Comparison of ENCODE assay signal across 22 mouse cellular contexts in genomic region chr1:165247788-165248187, GRCm38 (mm10). TPM values are rescaled to one million over a fixed set of nuclear protein-coding genes. Genes with fewer than 3 reads are reported as not detected.
"Had no signal": no experiment of that assay in that cellular context is flagged by ENCODE, and none has a peak within 500 bp of the region (broad histone marks: within the 10 kb centered on the region; RNA-seq: fewer than 3 reads in every experiment).

No protein-coding gene starts in this region.

- ATAC-seq: forebrain, embryonic 13.5 days; forebrain, embryonic 14.5 days; forebrain, embryonic 15.5 days; forebrain, embryonic 16.5 days; forebrain, postnatal 0 days had no signal

- H3K9me3 ChIP-seq: embryonic facial prominence, embryonic 10.5 days; embryonic facial prominence, embryonic 12.5 days; embryonic facial prominence, embryonic 13.5 days; embryonic facial prominence, embryonic 15.5 days; forebrain, embryonic 10.5 days; forebrain, embryonic 12.5 days; forebrain, embryonic 13.5 days; forebrain, embryonic 15.5 days; heart, embryonic 10.5 days had no signal

- H3K4me1 ChIP-seq: embryonic facial prominence, embryonic 12.5 days; embryonic facial prominence, embryonic 13.5 days; forebrain, embryonic 10.5 days; forebrain, embryonic 12.5 days; forebrain, embryonic 13.5 days; forebrain, embryonic 15.5 days; heart, embryonic 10.5 days had no signal

- H3K27me3 ChIP-seq: embryonic facial prominence, embryonic 12.5 days; embryonic facial prominence, embryonic 13.5 days; embryonic facial prominence, embryonic 15.5 days; forebrain, embryonic 12.5 days; forebrain, embryonic 13.5 days; forebrain, embryonic 15.5 days had no signal

- H3K27ac ChIP-seq: embryonic facial prominence, embryonic 10.5 days; embryonic facial prominence, embryonic 12.5 days; embryonic facial prominence, embryonic 13.5 days; embryonic facial prominence, embryonic 15.5 days; forebrain, embryonic 10.5 days; forebrain, embryonic 12.5 days; forebrain, embryonic 13.5 days; forebrain, embryonic 15.5 days; heart, adult 2 months; heart, embryonic 10.5 days had no signal

- H3K36me3 ChIP-seq: embryonic facial prominence, embryonic 10.5 days; embryonic facial prominence, embryonic 12.5 days; embryonic facial prominence, embryonic 13.5 days; embryonic facial prominence, embryonic 15.5 days; forebrain, embryonic 10.5 days; forebrain, embryonic 12.5 days; forebrain, embryonic 15.5 days; heart, embryonic 10.5 days had no signal

- H3K9ac ChIP-seq: embryonic facial prominence, embryonic 12.5 days; embryonic facial prominence, embryonic 13.5 days; embryonic facial prominence, embryonic 15.5 days; forebrain, embryonic 12.5 days; forebrain, embryonic 13.5 days; forebrain, embryonic 15.5 days; forebrain, postnatal 0 days had no signal

- DNase-seq: cerebellum, adult 9-10 months; cerebellum, adult 9-11 months; cerebellum, postnatal 10 days; cerebellum, postnatal 14 days; cerebellum, postnatal 25 days; cerebellum, postnatal 36 days; embryo, embryonic 11 days; forebrain, postnatal 0 days; gastrocnemius, postnatal 10 days had no signal

- H3K4me3 ChIP-seq: embryonic facial prominence, embryonic 10.5 days; embryonic facial prominence, embryonic 12.5 days; embryonic facial prominence, embryonic 13.5 days; embryonic facial prominence, embryonic 15.5 days; erythroblast, embryonic 14.5 days; forebrain, embryonic 10.5 days; forebrain, embryonic 12.5 days; forebrain, embryonic 13.5 days; forebrain, embryonic 15.5 days; heart, adult 2 months; heart, embryonic 10.5 days had no signal

- H3K4me2 ChIP-seq: embryonic facial prominence, embryonic 12.5 days; embryonic facial prominence, embryonic 13.5 days; embryonic facial prominence, embryonic 15.5 days; forebrain, embryonic 12.5 days; forebrain, embryonic 13.5 days; forebrain, embryonic 15.5 days had no signal

RNA-seq across cellular contexts. Expression of gene Gpr161, which starts 47.8 kb away (rescaled TPM):
- polyA plus RNA-seq: erythroblast, embryonic 14.5 days had no signal
